In the genomic region with DNA sequence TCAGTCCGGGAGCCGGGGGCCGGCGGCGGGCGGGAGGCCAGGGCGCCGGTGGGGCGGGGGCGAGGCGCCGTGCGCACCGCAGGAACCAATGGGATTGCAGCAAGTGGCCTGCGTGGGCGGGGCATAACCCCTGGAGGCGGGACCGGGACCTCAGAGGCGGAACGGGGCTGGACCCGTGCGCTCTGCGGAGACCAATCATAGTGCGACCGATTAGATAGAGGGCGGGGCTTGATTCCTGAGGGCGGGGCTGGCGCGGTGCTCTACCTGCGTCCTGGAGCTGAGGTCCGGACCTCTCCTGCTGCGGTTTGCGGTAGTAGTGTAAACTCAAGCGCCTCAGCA, we compare ENCODE assay signal across 7 mouse cellular contexts. TPM values are rescaled to one million over a fixed set of nuclear protein-coding genes. Genes with fewer than 3 reads are reported as not detected.
DNase-seq lines count a peak whose midpoint lies in the region; ATAC-seq lines count a peak whose summit lies in the region.

A gene (minus strand): TSS at position 129 of the 339 bp plus-strand sequence.

- H3K27me3 ChIP-seq in intestine, embryonic 16.5 days (replicated peaks; ENCODE audit: control insufficient read depth, insufficient read depth, low read length), result no peaks in the 10 kb centered on the region
- H3K27me3 ChIP-seq in midbrain, embryonic 11.5 days (ENCODE audit: control insufficient read depth, insufficient read depth, low read length), result peaks cover 7% of the 10 kb centered on the region

- DNase-seq in adrenal gland, adult 8-10 months, result peak; percentile 98
- peak; percentile 98 for DNase-seq in embryo, embryonic 9.5 days (ENCODE audit: extremely low spot score)
- DNase-seq in gastrocnemius, postnatal 4 days (ENCODE audit: low spot score in 2 of 2), result peak; percentile 94 to 98
- peak; percentile 98 for DNase-seq in left cerebral cortex, postnatal 36 days (ENCODE audit: low spot score in 2 of 2)
- peak; percentile 100 for DNase-seq in midbrain, embryonic 11.5 days (ENCODE audit: low spot score, missing footprints)
- peak; percentile 96 for DNase-seq in skeletal muscle tissue, adult 2 months (ENCODE audit: low read depth, low spot score)

- peak within 1 kb of the TSS; percentile 83 for H3K4me3 ChIP-seq in intestine, embryonic 16.5 days (ENCODE audit: low read length)
- peak within 1 kb of the TSS; percentile 80 for H3K4me3 ChIP-seq in midbrain, embryonic 11.5 days (ENCODE audit: low read depth, low read length)

- H3K4me1 ChIP-seq in intestine, embryonic 16.5 days (ENCODE audit: control insufficient read depth, insufficient read depth, low read length), result peaks cover 8% of the 10 kb centered on the region
- peaks cover 6% of the 10 kb centered on the region for H3K4me1 ChIP-seq in midbrain, embryonic 11.5 days (ENCODE audit: control insufficient read depth, insufficient read depth, low read length)

- no peaks in the 10 kb centered on the region for H3K9me3 ChIP-seq in intestine, embryonic 16.5 days (ENCODE audit: control insufficient read depth, low read length)
- H3K9me3 ChIP-seq in midbrain, embryonic 11.5 days (ENCODE audit: control insufficient read depth, low read length), result no peaks in the 10 kb centered on the region

- no peaks in the 10 kb centered on the region for H3K36me3 ChIP-seq in intestine, embryonic 16.5 days (ENCODE audit: control insufficient read depth, insufficient read depth, low read length)
- no peaks in the 10 kb centered on the region for H3K36me3 ChIP-seq in midbrain, embryonic 11.5 days (ENCODE audit: control insufficient read depth, insufficient read depth, low read length)

- H3K27ac ChIP-seq in intestine, embryonic 16.5 days (ENCODE audit: low read length), result peak within 1 kb of the TSS; percentile 37; the same call in 1 of the 2 replicates
- peak within 1 kb of the TSS; percentile 35; the same call in 1 of the 2 replicates for H3K27ac ChIP-seq in midbrain, embryonic 11.5 days (ENCODE audit: low read depth, low read length)

- intact Hi-C loops in left cerebral cortex, postnatal 36 days (cut with DNase I), result loop anchor here (2.0 kb wide), 1 partner anchor 49 kb away; a partner anchor contains a TSS

- 1% methylated on average over 26 of the region's 34 CpGs for WGBS in intestine, embryonic 16.5 days
- under 1% methylated on average over 34 of the region's 34 CpGs for WGBS in midbrain, embryonic 11.5 days

- peak; percentile 98 for ATAC-seq in intestine, embryonic 16.5 days
- ATAC-seq in midbrain, embryonic 11.5 days (ENCODE audit: low FRiP score), result peak; percentile 100

- peak within 1 kb of the TSS; percentile 97 for H3K4me2 ChIP-seq in intestine, embryonic 16.5 days (ENCODE audit: low read depth, low read length)
- H3K4me2 ChIP-seq in midbrain, embryonic 11.5 days, result peak within 1 kb of the TSS; percentile 85

- H3K9ac ChIP-seq in intestine, embryonic 16.5 days (ENCODE audit: low read depth, low read length), result peak within 1 kb of the TSS; percentile 82
- H3K9ac ChIP-seq in midbrain, embryonic 11.5 days (ENCODE audit: low read length), result peak within 1 kb of the TSS; percentile 71

RNA-seq across cellular contexts. Expression of the gene that starts here (rescaled TPM):
- total RNA-seq in adrenal gland, adult 8-10 months (2022), result 10 to 100 TPM; 46.4 to 63.8 (median 60.6) TPM
- total RNA-seq in gastrocnemius, postnatal 4 days (2021), result 10 to 100 TPM; 12.3 to 12.8 TPM
- 33.8 and 34.3 TPM in 2 replicates for polyA plus RNA-seq in intestine, embryonic 16.5 days (2015; fragmentation: Nextera tagmentation; extraction: Ambion mirVana)
- total RNA-seq in left cerebral cortex, postnatal 36 days (2021), result 10 to 100 TPM; 90.7 to 92.5 TPM
- 53.2 and 55.7 TPM in 2 replicates for polyA plus RNA-seq in midbrain, embryonic 11.5 days (2014; fragmentation: Nextera tagmentation; extraction: Ambion mirVana)

Comparison
In these comparisons a context has a peak if more than half of its experiments do, and no peak if none do; other contexts are left out.
1. Peak in every context shown above with its lines: DNase-seq, ATAC-seq, H3K4me3 ChIP-seq and H3K27ac ChIP-seq.